Mouse (Mus musculus) CH12.LX (cell line): ENCODE data around the gene Syn3. TPM values are rescaled to one million over a fixed set of nuclear protein-coding genes. Genes with fewer than 3 reads are reported as not detected.

Experiments used
- DNase-seq: peaks from one replicate; pipeline ENCODE4 v3.0.0-alpha.2; 2013; ENCODE audit errors: extremely low read depth
- H3K27ac ChIP-seq: 2 replicates; pipeline ENCODE4 v1.5.1; 2012; ENCODE audit warnings: low read depth, mild to moderate bottlenecking, control low read depth, moderate library complexity; ENCODE audit not compliant: insufficient read depth
- H3K27me3 ChIP-seq: replicated peaks from 2 replicates; pipeline ENCODE3; 2012; ENCODE audit warnings: inconsistent platforms
- H3K36me3 ChIP-seq, 2 experiments: replicated peaks in 1 of 2; 2 replicates each; pipeline versions ENCODE3 to v1.6.1; 2012; ENCODE audit warnings: inconsistent platforms in 1 of 2, low read length in 1 of 2, mild to moderate bottlenecking in 1 of 2, mixed read lengths in 1 of 2, moderate library complexity in 1 of 2; ENCODE audit not compliant: control insufficient read depth in 1 of 2, insufficient read depth in 1 of 2
- H3K4me1 ChIP-seq, 2 experiments: 2 replicates each; pipeline ENCODE4 v1.6.1; 2012; ENCODE audit warnings: inconsistent platforms in 1 of 2, moderate library complexity in 1 of 2; ENCODE audit not compliant: insufficient read depth in 2 of 2, control insufficient read depth in 1 of 2
- H3K4me2 ChIP-seq: 2 replicates; pipeline ENCODE4 v1.6.1; 2012; ENCODE audit warnings: low read depth, mild to moderate bottlenecking, control low read depth; ENCODE audit not compliant: poor library complexity, insufficient read depth, severe bottlenecking
- H3K4me3 ChIP-seq, 3 experiments: fragments of 150-350 bp in 1 of 3; sonication (generic) in 1 of 3; replicated peaks in 1 of 3; 2 replicates each; pipeline versions ENCODE3 to v1.5.1; 2011 to 2012; ENCODE audit warnings: low read depth in 2 of 3, low read length in 2 of 3, mild to moderate bottlenecking in 2 of 3, moderate library complexity in 2 of 3, control low read depth in 1 of 3, improper control_type of control experiment in 1 of 3, inconsistent platforms in 1 of 3, mixed read lengths in 1 of 3; ENCODE audit not compliant: poor library complexity in 1 of 3
- H3K79me2 ChIP-seq: replicated peaks from 2 replicates; pipeline ENCODE4 v1.6.1; 2012; ENCODE audit warnings: mild to moderate bottlenecking, moderate library complexity; ENCODE audit not compliant: control insufficient read depth, poor library complexity, insufficient read depth, severe bottlenecking; ENCODE audit errors: extremely low read depth
- H3K9ac ChIP-seq: 2 replicates; pipeline ENCODE4 v1.6.1; 2012; ENCODE audit warnings: low read depth, mild to moderate bottlenecking, control low read depth, moderate library complexity; ENCODE audit not compliant: insufficient read depth
- H3K9me3 ChIP-seq: replicated peaks from 2 replicates; pipeline ENCODE3; 2012; ENCODE audit warnings: low read length, inconsistent platforms, mixed read lengths
- BHLHE40 ChIP-seq: IDR thresholded peaks from 2 replicates; pipeline ENCODE4 v1.6.1; 2011; ENCODE audit warnings: mild to moderate bottlenecking, low read depth, low read length, improper control_type of control experiment
- CHD1 ChIP-seq: IDR thresholded peaks from 2 replicates; pipeline ENCODE4 v1.6.1; 2012; ENCODE audit warnings: low read depth, low read length, improper control_type of control experiment, inconsistent platforms
- CTCF ChIP-seq, 2 experiments: IDR thresholded peaks in 1 of 2; conservative IDR thresholded peaks in 1 of 2; 2 replicates each; pipeline ENCODE4 v1.5.1; 2011 to 2012; ENCODE audit warnings: low read depth in 2 of 2, low read length in 2 of 2, improper control_type of control experiment in 1 of 2, inconsistent platforms in 1 of 2, mild to moderate bottlenecking in 1 of 2, moderate library complexity in 1 of 2
- EP300 ChIP-seq: IDR thresholded peaks from 2 replicates; pipeline ENCODE4 v1.6.1; 2011; ENCODE audit warnings: low read length, improper control_type of control experiment
- GABPA ChIP-seq: IDR thresholded peaks from 2 replicates; pipeline ENCODE4 v1.6.1; 2012; ENCODE audit warnings: low read depth, low read length, improper control_type of control experiment, inconsistent platforms; ENCODE audit not compliant: insufficient replicate concordance
- IRF4 ChIP-seq: IDR thresholded peaks from 2 replicates; pipeline ENCODE4 v1.6.1; 2014; ENCODE audit warnings: low read depth, mild to moderate bottlenecking, inconsistent platforms, low read length, improper control_type of control experiment
- JUND ChIP-seq: conservative IDR thresholded peaks from 2 replicates; pipeline ENCODE4 v1.6.1; 2011; ENCODE audit warnings: low read depth, low read length, improper control_type of control experiment
- MAX ChIP-seq: IDR thresholded peaks from 2 replicates; pipeline ENCODE4 v1.6.1; 2011; ENCODE audit warnings: low read length, improper control_type of control experiment
- MAZ ChIP-seq: IDR thresholded peaks from 2 replicates; pipeline ENCODE4 v1.6.1; 2012; ENCODE audit warnings: low read depth, mild to moderate bottlenecking, inconsistent platforms, low read length, improper control_type of control experiment, moderate library complexity
- NRF1 ChIP-seq: IDR thresholded peaks from 2 replicates; pipeline ENCODE4 v1.6.1; 2014; ENCODE audit warnings: low read depth, mild to moderate bottlenecking, inconsistent platforms, low read length, improper control_type of control experiment, moderate library complexity
- PAX5 ChIP-seq: IDR thresholded peaks from 2 replicates; pipeline ENCODE4 v1.6.1; 2012; ENCODE audit warnings: low read length, inconsistent platforms, mixed read lengths
- POLR2A ChIP-seq: IDR thresholded peaks from 2 replicates; pipeline ENCODE4 v1.6.1; 2011; ENCODE audit warnings: low read depth, mild to moderate bottlenecking, improper control_type of control experiment, low read length
- RAD21 ChIP-seq: IDR thresholded peaks from 2 replicates; pipeline ENCODE4 v1.6.1; 2011; ENCODE audit warnings: low read depth, mild to moderate bottlenecking, low read length, improper control_type of control experiment, moderate library complexity
- TBP ChIP-seq: conservative IDR thresholded peaks from 2 replicates; pipeline ENCODE4 v1.6.1; 2011; ENCODE audit warnings: low read depth, low read length, improper control_type of control experiment
- ZC3H11A ChIP-seq: IDR thresholded peaks from 2 replicates; pipeline ENCODE4 v1.6.1; 2012; ENCODE audit warnings: low read depth, mild to moderate bottlenecking, inconsistent platforms, low read length, improper control_type of control experiment
- ZMIZ1 ChIP-seq: IDR thresholded peaks from 2 replicates; pipeline ENCODE4 v1.6.1; 2012; ENCODE audit warnings: low read depth, mild to moderate bottlenecking, inconsistent platforms, low read length, improper control_type of control experiment
- dilution Hi-C: fragments of 300-500 bp; cut with MboI; formaldehyde crosslinking; loops from 2 replicates; pipeline ENCODE4 v1.14.3; 2020; ENCODE audit warnings: low sequenced_read_pairs; ENCODE audit not compliant: extremely low pct_unique_long_range_greater_than_20kb, extremely low pct_ligation_motif_present
- in situ Hi-C: fragments of 300-500 bp; cut with MboI; formaldehyde crosslinking; loops from 3 replicates; pipeline ENCODE4 v1.14.3; 2019; ENCODE audit warnings: low sequenced_read_pairs, low pct_ligation_motif_present, low pct_unique_long_range_greater_than_20kb, mixed read lengths
- polyA plus RNA-seq: library from polyadenylated mRNA; unstranded; fragments of >175 nt; gene quantifications from 2 replicates; pipeline ENCODE4 v1.2.1, GENCODE M21; 2012; ENCODE audit warnings: low read depth; ENCODE audit not compliant: insufficient read length
- total RNA-seq, 2 experiments: library from RNA; depleted of rRNA; stranded (reverse); fragments of 300-350 nt in 1 of 2; fragments of >200 nt in 1 of 2; gene quantifications; 2 replicates each; pipeline ENCODE4 v1.2.3; 2012 to 2014

Syn3 gene
- total and polyA plus RNA-seq, 3 experiments, result 2.8 to 8.9 (median 5.6) TPM

GRCm38 (mm10) chr10:86074134-86074533 is 424.6 kb downstream of the Syn3 start:
- H3K9ac ChIP-seq, result no peak overlapping the region
- H3K9me3 ChIP-seq, result peaks cover 8% of the 10 kb centered on the region
- H3K4me2 ChIP-seq, result no peak overlapping the region
- peak; percentile 15 for DNase-seq
- no peaks in the 10 kb centered on the region for H3K79me2 ChIP-seq
- no peak for TF ChIP-seq IRF4
- TF ChIP-seq CHD1, result no peak
- TF ChIP-seq CTCF (conservative IDR thresholded peaks at IDR 0.05 in 1 of 2, IDR thresholded peaks at IDR 0.05 in 1 of 2; ENCODE audit: low read depth in 2 of 2, low read length in 2 of 2), result no peak
- 0 out of 2 replicates have a peak, but pooled peaks have one; percentile 23 for TF ChIP-seq BHLHE40
- no peak for TF ChIP-seq MAX
- H3K4me1 ChIP-seq, result peaks cover 0 to 12% of the 10 kb centered on the region in 2 experiments; a peak in 2 of 4 replicates
- no peak overlapping the region for H3K27ac ChIP-seq
- no peaks in the 10 kb centered on the region for H3K27me3 ChIP-seq
- dilution Hi-C loops (no loop called here), in situ Hi-C loops (no loop called here)
- H3K36me3 ChIP-seq, result peaks cover 0 to 2% of the 10 kb centered on the region in 2 experiments
- H3K4me3 ChIP-seq, result no peak overlapping the region

- DNase-seq, result no peak
- H3K9ac ChIP-seq, result no peak overlapping the region
- H3K36me3 ChIP-seq, result peaks cover 0 to 2% of the 10 kb centered on the region in 2 experiments
- H3K79me2 ChIP-seq, result no peaks in the 10 kb centered on the region
- no peak overlapping the region for H3K27ac ChIP-seq
- in situ Hi-C loops, result no loop called here
- no peak overlapping the region for H3K4me2 ChIP-seq
- H3K9me3 ChIP-seq, result peaks cover 8% of the 10 kb centered on the region
- peaks cover 0 to 2% of the 10 kb centered on the region in 2 experiments; a peak in 1 of 4 replicates for H3K4me1 ChIP-seq
- dilution Hi-C loops, result no loop called here
- H3K27me3 ChIP-seq, result no peaks in the 10 kb centered on the region
- TF ChIP-seq EP300 (no peak), JUND (no peak)
- TF ChIP-seq, all 38 proteins: peak for 0
- H3K4me3 ChIP-seq, result no peak overlapping the region
Observed at GRCm38 (mm10) chr10:86070751-86071150, 427.9 kb downstream of the Syn3 start.

DNA sequence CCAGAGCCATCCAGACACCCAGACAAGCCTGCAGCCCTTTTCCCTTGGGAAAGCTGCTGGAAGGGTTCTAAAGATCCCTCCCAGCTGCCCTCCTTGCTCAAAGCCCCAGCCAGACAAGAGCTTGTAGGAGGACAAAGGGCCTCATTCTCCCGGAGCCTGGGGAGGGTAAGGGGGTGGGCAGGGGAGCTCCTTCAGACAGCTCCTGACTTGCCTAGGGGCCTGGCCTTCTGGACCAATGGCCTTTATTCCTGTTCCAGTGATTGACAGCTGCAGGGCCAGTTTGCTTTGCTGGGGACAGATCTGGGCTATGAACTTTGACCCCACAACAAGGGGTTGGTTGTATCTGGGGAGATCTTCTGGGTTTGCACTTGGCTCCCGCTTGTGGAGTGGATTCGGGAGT is 429.4 kb downstream of the Syn3 start:
- H3K9me3 ChIP-seq, result peaks cover 8% of the 10 kb centered on the region
- TF ChIP-seq MAZ (no peak), POLR2A (no peak), RAD21 (no peak), PAX5 (no peak), NRF1 (no peak), ZC3H11A (no peak), TBP (no peak), GABPA (no peak), ZMIZ1 (no peak)
- H3K9ac ChIP-seq, result no peak overlapping the region
- no peak for DNase-seq
- no peaks in the 10 kb centered on the region for H3K79me2 ChIP-seq
- no peaks in the 10 kb centered on the region for H3K4me1 ChIP-seq
- no peaks in the 10 kb centered on the region for H3K27me3 ChIP-seq
- peaks cover 0 to 2% of the 10 kb centered on the region in 2 experiments for H3K36me3 ChIP-seq
- H3K4me3 ChIP-seq, result no peak overlapping the region
- dilution Hi-C loops (no loop called here), in situ Hi-C loops (no loop called here)
- no peak overlapping the region for H3K4me2 ChIP-seq
- H3K27ac ChIP-seq, result no peak overlapping the region
